Comparison of ENCODE assay signal across 8 mouse cellular contexts in genomic region chr13:53356105-53356996, GRCm38 (mm10). TPM values are rescaled to one million over a fixed set of nuclear protein-coding genes. Genes with fewer than 3 reads are reported as not detected.
DNase-seq lines count a peak whose midpoint lies in the region; ATAC-seq and TF ChIP-seq lines count a peak whose summit lies in the region.

No protein-coding gene starts in this region.

- no peak overlapping the region for H3K9ac ChIP-seq in ES-Bruce4 (ENCODE audit: low read depth, poor library complexity, severe bottlenecking)
- no peak overlapping the region for H3K9ac ChIP-seq in heart, embryonic 12.5 days
- H3K9ac ChIP-seq in lung, embryonic 15.5 days, result no peak overlapping the region

- peak; percentile 80 for ATAC-seq in common myeloid progenitor, adult 5-6 weeks (replicated peaks; ENCODE audit: low read depth, poor library complexity, severe bottlenecking)
- 0 out of 2 replicates have a peak, but pooled peaks have one; percentile 59 for ATAC-seq in heart, embryonic 12.5 days (ENCODE audit: insufficient number of reproducible peaks, low FRiP score)
- peak; percentile 35; the same call in 1 of the 2 replicates for ATAC-seq in lung, embryonic 15.5 days (ENCODE audit: borderline replicate concordance, extremely low read depth, low FRiP score, low TSS enrichment)

- peak; percentile 24 for DNase-seq in WW6 (ENCODE audit: low read depth, low spot score)
- peak; percentile 64 for DNase-seq in kidney, postnatal 14 days
- DNase-seq in retina, embryonic 14.5 days (ENCODE audit: low spot score), result peak; percentile 88
- no peak for DNase-seq in testis, postnatal 14 days (ENCODE audit: low spot score)

- H3K9me3 ChIP-seq in ES-Bruce4 (replicated peaks; ENCODE audit: control insufficient read depth, insufficient read depth, low read length, poor library complexity, severe bottlenecking), result no peaks in the 10 kb centered on the region
- no peaks in the 10 kb centered on the region for H3K9me3 ChIP-seq in heart, embryonic 12.5 days (replicated peaks)
- no peaks in the 10 kb centered on the region for H3K9me3 ChIP-seq in lung, embryonic 15.5 days

- peaks cover 7% of the 10 kb centered on the region for H3K36me3 ChIP-seq in ES-Bruce4 (ENCODE audit: control insufficient read depth, insufficient read depth, low read length, poor library complexity, severe bottlenecking)
- H3K36me3 ChIP-seq in heart, embryonic 12.5 days, result peaks cover 75% of the 10 kb centered on the region
- H3K36me3 ChIP-seq in lung, embryonic 15.5 days, result peaks cover 56% of the 10 kb centered on the region

- no peaks in the 10 kb centered on the region for H3K4me1 ChIP-seq in ES-Bruce4 (ENCODE audit: control insufficient read depth, insufficient read depth, low read length)
- no peaks in the 10 kb centered on the region for H3K4me1 ChIP-seq in heart, embryonic 12.5 days (replicated peaks)
- no peaks in the 10 kb centered on the region for H3K4me1 ChIP-seq in lung, embryonic 15.5 days

- TF ChIP-seq EP300 in ES-Bruce4 (IDR thresholded peaks at IDR 0.05; ENCODE audit: insufficient read depth, low read depth, low read length), result no peak

- WGBS in heart, embryonic 12.5 days, result 57% methylated on average over 8 of the region's 8 CpGs
- 57% methylated on average over 8 of the region's 8 CpGs for WGBS in lung, embryonic 15.5 days

- H3K27me3 ChIP-seq in ES-Bruce4 (ENCODE audit: control insufficient read depth, insufficient read depth, low read length, poor library complexity, severe bottlenecking), result no peaks in the 10 kb centered on the region
- no peaks in the 10 kb centered on the region for H3K27me3 ChIP-seq in heart, embryonic 12.5 days (replicated peaks)
- H3K27me3 ChIP-seq in lung, embryonic 15.5 days, result no peaks in the 10 kb centered on the region

- H3K27ac ChIP-seq in ES-Bruce4 (ENCODE audit: insufficient read depth, low read length), result peak overlapping the region; percentile 7; the same call in 1 of the 2 replicates
- no peak overlapping the region for H3K27ac ChIP-seq in heart, embryonic 12.5 days (ENCODE audit: poor library complexity, severe bottlenecking)
- no peak overlapping the region for H3K27ac ChIP-seq in lung, embryonic 15.5 days

- H3K4me3 ChIP-seq in ES-Bruce4 (ENCODE audit: low read depth, low read length), result no peak overlapping the region
- H3K4me3 ChIP-seq in heart, embryonic 12.5 days, result no peak overlapping the region
- H3K4me3 ChIP-seq in lung, embryonic 15.5 days, result no peak overlapping the region

- H3K4me2 ChIP-seq in heart, embryonic 12.5 days, result no peak overlapping the region
- no peak overlapping the region for H3K4me2 ChIP-seq in lung, embryonic 15.5 days

- no peak for TF ChIP-seq POLR2A in ES-Bruce4 (IDR thresholded peaks at IDR 0.05; ENCODE audit: insufficient read depth, low read length)

- TF ChIP-seq CTCF in ES-Bruce4 (IDR thresholded peaks at IDR 0.05; ENCODE audit: low read depth, low read length), result no peak

RNA-seq across cellular contexts. Expression of gene Sptlc1, which starts 20.8 kb away (rescaled TPM):
- 20.6 and 20.8 TPM in 2 replicates for polyA plus RNA-seq in ES-Bruce4 (2011; ENCODE audit: insufficient read depth, insufficient read length, low read depth, missing spikeins)
- total RNA-seq in common myeloid progenitor, adult 5-6 weeks (2017), result 33.8 and 40.5 TPM in 2 replicates
- polyA plus RNA-seq in heart, embryonic 12.5 days (2016; fragmentation: Nextera tagmentation; extraction: Ambion mirVana), result 18.8 and 21.0 TPM in 2 replicates
- polyA plus RNA-seq in lung, embryonic 15.5 days (2015; fragmentation: Nextera tagmentation; extraction: Ambion mirVana), result 38.8 TPM in 2 replicates
